Mouse (Mus musculus) liver, adult 10 weeks (tissue): Measurements from ENCODE around the gene Gm34302. TPM values are rescaled to one million over a fixed set of nuclear protein-coding genes. Genes with fewer than 3 reads are reported as not detected.

Experiments
- polyA plus RNA-seq: library from polyadenylated mRNA; stranded (reverse); fragments of 350-450 nt; fragmentation: Illumina TruSeq; extraction: RNeasy Lipid Tissue Mini Kit (QIAGEN cat#74804); gene quantifications from one replicate; pipeline ENCODE4 v1.2.3, GENCODE M21; 2014; ENCODE audit warnings: low read depth, low replicate concordance

Gene Gm34302
- not detected for polyA plus RNA-seq

DNA sequence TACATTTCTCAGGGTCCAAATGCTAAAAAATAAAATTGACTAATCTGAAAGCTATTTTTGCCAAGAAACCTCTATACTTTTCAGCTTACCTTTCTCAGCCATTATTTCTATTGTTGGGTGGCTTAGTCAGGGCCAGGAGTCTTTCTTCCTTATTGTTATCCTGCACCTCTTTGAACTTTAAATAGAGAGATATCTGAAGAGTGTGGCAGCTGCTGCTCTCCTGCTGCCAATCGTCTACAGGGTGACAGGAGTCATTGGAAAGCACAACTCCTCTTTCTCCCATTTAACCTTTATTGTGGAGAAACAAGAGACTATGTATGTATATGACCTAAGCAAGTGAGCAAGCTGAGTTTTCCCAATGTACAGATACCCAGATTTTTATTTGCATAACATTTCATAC, at the start of gene Gm34302:
Gene Gm34302 (minus strand): TSS at position 154 of the 400 bp plus-strand sequence.

Other genes with a start within 250 kb of the Gm34302 start
- 73.7 TPM for gene Mme, start 242.3 kb downstream of the Gm34302 start, polyA plus RNA-seq